Mouse (Mus musculus) olfactory bulb, adult 2 months (tissue): Measurements from ENCODE around the gene Cemip2.

ENCODE experiments used
- CTCF ChIP-seq: fragments of 200-500 bp; IDR thresholded peaks from 2 replicates; pipeline ENCODE4 v1.5.1; 2012; ENCODE audit warnings: low read depth, mild to moderate bottlenecking, low read length, moderate library complexity; ENCODE audit not compliant: insufficient read depth
- POLR2A ChIP-seq: fragments of 200-500 bp; IDR thresholded peaks from 2 replicates; pipeline ENCODE4 v1.6.1; 2012; ENCODE audit warnings: mild to moderate bottlenecking, low read depth, low read length, moderate library complexity; ENCODE audit not compliant: insufficient read depth

DNA sequence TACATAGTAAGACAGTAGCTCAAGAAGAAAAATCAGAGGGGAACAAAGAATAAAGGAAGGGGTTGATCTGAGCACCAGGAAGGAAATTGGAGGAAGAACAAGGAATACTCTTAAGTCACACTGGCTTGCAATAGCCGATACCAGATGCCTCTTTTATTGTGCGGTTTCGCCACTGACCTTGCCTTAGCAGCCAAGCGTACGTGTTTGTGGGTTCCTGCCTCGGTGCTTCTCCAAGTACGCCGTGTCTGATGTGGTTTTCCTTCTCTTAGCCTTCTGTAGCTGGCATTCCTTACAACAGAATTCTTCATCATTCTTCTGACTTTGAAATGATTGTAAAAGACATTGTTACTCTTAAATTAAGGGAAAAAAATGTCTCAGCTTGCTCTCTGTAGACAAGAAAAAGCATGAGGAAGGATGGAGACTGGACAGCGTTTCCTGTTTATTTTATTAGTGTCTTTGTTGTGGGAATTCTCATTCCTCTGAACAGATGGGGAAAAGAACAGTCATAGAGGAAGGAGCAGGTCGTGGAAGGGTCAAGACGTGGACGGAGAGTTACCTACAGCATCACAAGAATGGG lies 55.4 kb downstream of the Cemip2 start:
- TF ChIP-seq CTCF (no peak), POLR2A (no peak)
